Mouse (Mus musculus): ENCODE results near the gene Tlx3. TPM values are rescaled to one million over a fixed set of nuclear protein-coding genes. Genes with fewer than 3 reads are reported as not detected.
A peak's percentile ranks its signal among the peaks of the same experiment; 100 is the strongest.

Gene Tlx3
- not detected for total RNA-seq (2022)

GRCm38 (mm10) chr11:33203383-33204328 lies at the start of gene Tlx3:
Gene Tlx3 (minus strand): TSS chr11:33203589.
- no peak for DNase-seq (ENCODE audit: low spot score in 2 of 2)

GRCm38 (mm10) chr11:33240295-33240694 lies 36.9 kb upstream of the Tlx3 start:
- no peak for DNase-seq (ENCODE audit: low spot score in 2 of 2)

GRCm38 (mm10) chr11:33234134-33234533 lies 30.7 kb upstream of the Tlx3 start:
- DNase-seq (ENCODE audit: low spot score in 2 of 2) = no peak

GRCm38 (mm10) chr11:33232056-33232455 lies 28.7 kb upstream of the Tlx3 start:
- DNase-seq (ENCODE audit: low spot score in 2 of 2) = no peak

GRCm38 (mm10) chr11:33228186-33228585 lies 24.8 kb upstream of the Tlx3 start:
- DNase-seq (ENCODE audit: low spot score in 2 of 2) = no peak

GRCm38 (mm10) chr11:33226516-33226915 lies 23.1 kb upstream of the Tlx3 start:
- no peak for DNase-seq (ENCODE audit: low spot score in 2 of 2)

GRCm38 (mm10) chr11:33221566-33222365 lies 18.4 kb upstream of the Tlx3 start:
- DNase-seq (ENCODE audit: low spot score in 2 of 2) = peak in 1 of 2 experiments; percentile 46

- no peak for DNase-seq (ENCODE audit: low spot score in 2 of 2)
These were observed 17.4 kb upstream of the Tlx3 start for GRCm38 (mm10) chr11:33220763-33221162.

GRCm38 (mm10) chr11:33217384-33218079 lies 14.1 kb upstream of the Tlx3 start:
- DNase-seq (ENCODE audit: low spot score in 2 of 2) = no peak

GRCm38 (mm10) chr11:33207411-33207810 lies 4.0 kb upstream of the Tlx3 start:
- no peak for DNase-seq (ENCODE audit: low spot score in 2 of 2)

- DNase-seq (ENCODE audit: low spot score in 2 of 2) = no peak
These were observed 1.6 kb upstream of the Tlx3 start for GRCm38 (mm10) chr11:33204966-33205365.

GRCm38 (mm10) chr11:33204329-33204705 lies 928 bp upstream of the Tlx3 start:
- DNase-seq (ENCODE audit: low spot score in 2 of 2) = no peak

GRCm38 (mm10) chr11:33202972-33203371 lies 417 bp downstream of the Tlx3 start:
- DNase-seq (ENCODE audit: low spot score in 2 of 2) = no peak

- DNase-seq (ENCODE audit: low spot score in 2 of 2) = no peak
These were observed 1.1 kb downstream of the Tlx3 start for GRCm38 (mm10) chr11:33202296-33202695.

GRCm38 (mm10) chr11:33201626-33202010 lies 1.8 kb downstream of the Tlx3 start:
- no peak for DNase-seq (ENCODE audit: low spot score in 2 of 2)

- DNase-seq (ENCODE audit: low spot score in 2 of 2) = peak in 1 of 2 experiments; percentile 10
These were observed 2.4 kb downstream of the Tlx3 start for GRCm38 (mm10) chr11:33200764-33201625.

- DNase-seq (ENCODE audit: low spot score in 2 of 2) = peak in 1 of 2 experiments; percentile 6
These were observed 3.3 kb downstream of the Tlx3 start for GRCm38 (mm10) chr11:33199906-33200763.

GRCm38 (mm10) chr11:33199117-33199514 lies 4.3 kb downstream of the Tlx3 start:
- DNase-seq (ENCODE audit: low spot score in 2 of 2) = no peak

- DNase-seq (ENCODE audit: low spot score in 2 of 2) = no peak
These were observed 4.9 kb downstream of the Tlx3 start for GRCm38 (mm10) chr11:33198351-33199116.
